Mouse (Mus musculus) adrenal gland, postnatal 4 days (tissue): Measurements from ENCODE around the gene Fam222b. TPM values are rescaled to one million over a fixed set of nuclear protein-coding genes. Genes with fewer than 3 reads are reported as not detected.

ENCODE experiments used
- DNase-seq, 2 experiments: peaks; one replicate each; pipeline ENCODE4 v3.0.0; 2021 to 2022; ENCODE audit warnings: low spot score in 2 of 2, mixed read lengths in 2 of 2
- total RNA-seq, 2 experiments: library from RNA; stranded (reverse); gene quantifications; 2 replicates each; pipeline ENCODE4 v1.2.3; 2021

Gene Fam222b
- total RNA-seq, 2 experiments from 2014 or later, result 20.3 to 22.1 TPM

DNA sequence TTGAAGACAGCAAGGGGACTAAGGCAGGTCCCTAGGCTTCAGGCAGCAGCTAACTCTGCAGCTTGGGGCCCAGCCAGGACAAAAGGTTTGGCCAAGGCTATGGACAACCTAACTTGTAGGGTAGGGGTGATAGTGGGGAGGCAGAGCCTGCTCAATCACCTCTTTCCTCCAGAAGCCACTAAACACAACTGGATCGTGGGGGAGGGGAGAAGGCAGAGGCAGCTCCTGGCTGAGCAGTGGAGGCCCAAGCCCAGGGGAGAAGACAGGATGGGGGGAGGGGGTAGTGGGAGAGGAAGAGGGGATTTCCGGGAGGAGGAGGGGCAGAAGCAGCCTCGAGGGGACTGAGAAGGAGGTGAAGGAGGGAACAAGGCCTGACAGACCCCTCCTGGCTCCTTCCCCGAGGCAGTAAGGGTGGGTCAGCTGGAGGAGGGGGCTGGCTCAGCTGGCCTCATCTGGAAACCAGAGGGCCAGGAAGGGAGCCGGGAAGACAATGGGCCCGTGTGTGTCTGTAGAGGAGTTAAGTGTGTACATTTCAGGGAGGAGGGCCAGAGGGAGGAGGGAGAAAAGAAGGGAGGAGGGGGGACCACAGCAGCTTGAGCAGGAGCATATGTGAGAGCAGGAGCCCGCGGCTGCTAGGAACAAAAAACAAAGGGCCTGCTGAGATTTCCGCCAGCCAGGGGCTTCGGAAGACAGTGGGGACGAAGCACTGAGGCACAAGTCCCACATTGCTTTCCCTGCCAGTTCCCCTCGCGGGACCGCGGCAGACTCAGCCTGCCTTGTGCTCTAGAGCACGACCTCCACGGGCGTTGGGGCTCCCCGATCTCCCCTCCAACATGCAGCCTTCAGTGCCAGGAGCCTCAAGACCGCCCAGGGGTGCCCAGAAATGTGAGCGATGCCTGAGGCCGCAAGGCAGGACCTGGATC is 69.5 kb downstream of the Fam222b start:
- no peak for DNase-seq

DNA sequence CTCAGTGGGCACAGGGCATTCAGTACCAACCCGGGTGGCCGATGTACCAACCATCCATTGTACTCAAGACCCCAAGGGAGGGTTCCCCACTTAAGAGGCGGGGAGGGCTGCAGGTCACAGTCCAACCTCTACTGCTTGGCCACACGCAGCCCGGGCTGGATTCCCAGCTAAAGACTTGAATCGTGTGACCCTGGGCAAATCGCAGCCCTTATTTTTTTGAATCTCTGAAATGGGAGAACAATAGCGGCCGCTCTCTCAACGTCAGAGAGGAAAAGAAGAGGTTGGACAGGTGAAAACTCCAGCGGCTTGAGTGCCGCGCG is 70.1 kb downstream of the Fam222b start:
- DNase-seq, result no peak

DNA sequence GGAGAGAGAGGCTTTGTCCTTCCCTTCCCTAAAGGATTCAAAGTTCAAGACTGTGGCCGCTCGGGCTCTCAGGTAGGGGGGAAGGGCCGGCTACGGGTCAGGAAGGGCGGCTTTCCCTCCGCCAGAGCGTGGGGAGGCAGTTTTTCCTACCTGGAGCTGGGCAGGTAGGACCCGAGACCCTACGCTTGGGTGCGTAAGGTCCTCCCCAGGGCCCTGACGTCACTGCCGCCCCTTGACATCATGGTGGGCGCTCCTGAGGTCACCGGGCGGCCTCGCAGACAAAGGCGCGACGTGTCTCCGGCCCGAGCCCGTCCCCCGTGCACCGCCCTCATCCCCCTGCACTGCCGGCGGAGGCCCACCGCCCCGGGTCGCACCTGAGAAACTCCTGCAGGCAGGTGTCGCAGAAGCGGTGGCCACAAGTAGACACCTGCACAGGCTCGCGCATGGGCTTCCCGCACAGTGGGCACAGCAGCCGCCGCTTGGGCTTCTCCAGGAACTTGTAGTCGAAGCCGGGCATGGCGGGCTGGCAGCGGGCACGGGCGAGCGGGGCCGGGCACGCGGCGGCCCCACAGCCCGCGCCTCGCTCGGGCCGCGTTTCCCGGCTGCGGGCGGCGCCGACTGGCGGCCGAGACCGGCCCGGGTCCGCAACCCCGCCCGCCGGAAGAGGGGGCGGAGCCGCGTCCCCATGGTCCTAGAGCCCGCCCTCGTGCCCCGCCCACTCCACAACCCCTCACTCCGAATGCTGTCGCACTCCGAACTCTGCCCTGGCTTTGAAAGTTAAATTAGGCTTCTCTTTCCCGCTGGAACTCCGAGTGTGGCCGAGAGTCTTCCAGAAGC is 70.7 kb downstream of the Fam222b start, which contains the start of gene Traf4:
Gene Traf4 (minus strand): TSS at position 666 of the 837 bp plus-strand sequence.
- peak; percentile 54 to 62 for DNase-seq

DNA sequence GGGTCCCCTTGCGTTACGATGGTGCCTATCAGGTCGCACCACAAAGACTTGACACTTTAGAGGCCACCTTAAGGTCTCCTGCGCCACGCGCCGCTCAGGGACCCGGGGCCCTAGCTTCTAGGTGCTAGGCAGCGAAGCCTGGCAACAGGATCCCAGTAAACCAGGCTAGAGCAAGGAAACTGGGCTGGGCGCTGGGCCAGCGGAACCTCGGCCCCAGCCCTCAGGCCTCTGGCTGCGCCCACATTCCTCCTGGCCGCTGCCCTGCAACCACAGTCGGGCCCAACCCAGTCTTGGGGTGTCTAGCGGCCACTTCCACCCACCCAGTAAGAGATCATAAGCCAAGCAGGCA is 71.3 kb downstream of the Fam222b start:
- no peak for DNase-seq

DNA sequence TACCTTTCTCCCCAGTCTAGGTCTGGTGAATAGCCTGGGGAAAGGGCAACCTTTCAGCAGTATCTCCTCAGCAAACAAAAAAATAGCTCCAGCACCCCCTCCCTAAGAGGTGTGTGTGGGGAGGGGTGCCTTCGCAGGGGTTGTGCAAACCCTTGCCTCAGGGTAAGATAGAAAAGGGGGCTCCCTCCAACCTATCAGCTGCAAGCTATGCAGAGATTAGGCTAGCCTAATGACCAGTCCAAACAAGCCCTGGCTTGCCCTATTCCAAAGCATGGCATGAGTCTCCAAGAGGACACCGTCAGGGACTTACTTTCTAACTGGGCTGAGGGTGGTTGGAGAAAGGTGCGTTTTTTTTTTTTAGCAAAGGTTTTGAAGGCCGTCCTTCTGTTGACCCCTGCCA is 71.7 kb downstream of the Fam222b start:
- no peak for DNase-seq

DNA sequence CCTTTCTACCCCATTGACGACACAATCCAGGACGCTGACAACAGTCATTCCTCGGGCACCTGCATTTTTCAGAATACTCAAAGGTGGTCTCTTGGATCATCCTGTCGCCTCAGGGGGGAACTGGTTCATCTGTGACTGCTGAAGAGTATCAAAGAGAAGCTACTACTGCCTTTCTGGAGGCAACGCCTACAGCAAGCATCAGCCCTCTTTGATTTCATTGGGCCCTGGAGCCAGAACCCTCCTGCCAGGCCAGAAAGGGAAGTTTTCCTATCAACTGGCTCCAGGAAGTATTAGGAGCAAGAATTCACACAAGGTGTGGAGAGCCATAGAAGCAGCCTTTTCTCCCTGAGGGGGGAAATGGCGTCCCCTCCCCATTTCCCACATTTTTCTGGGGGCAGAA is 72.2 kb downstream of the Fam222b start:
- no peak for DNase-seq

DNA sequence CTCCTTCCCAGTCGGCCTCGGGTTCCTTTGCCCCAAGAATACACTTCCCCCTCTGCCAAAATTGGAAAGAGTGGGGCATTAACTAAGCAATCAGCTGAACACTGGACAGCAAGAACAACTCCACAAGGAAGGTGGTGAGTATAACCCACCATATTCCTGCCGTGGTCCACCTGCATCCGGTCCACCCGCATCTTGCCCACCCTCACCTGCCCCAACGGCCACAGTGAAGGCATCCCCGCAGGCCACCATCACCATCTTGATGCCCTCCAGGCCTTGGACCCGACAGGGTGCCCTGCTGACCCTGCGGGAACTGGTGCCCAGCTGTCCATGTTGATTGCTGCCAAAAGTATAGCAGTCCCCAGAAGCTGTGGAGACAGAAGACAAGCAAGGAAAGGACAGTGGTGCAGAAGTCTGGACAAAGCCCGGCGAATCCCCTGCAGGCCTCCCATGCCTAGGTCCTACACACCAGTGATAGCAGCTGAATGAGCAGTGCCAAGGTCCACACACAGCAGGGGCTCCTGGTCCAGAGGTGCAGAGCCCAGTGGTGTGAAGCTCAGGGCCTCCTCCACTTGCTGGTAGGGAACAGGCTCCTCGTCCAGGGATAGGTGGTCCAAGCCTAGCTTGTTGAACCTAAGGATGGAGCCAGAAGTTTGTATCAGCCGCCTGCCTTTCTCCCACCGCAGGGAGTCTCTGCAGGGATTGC is 72.9 kb downstream of the Fam222b start:
- no peak for DNase-seq

DNA sequence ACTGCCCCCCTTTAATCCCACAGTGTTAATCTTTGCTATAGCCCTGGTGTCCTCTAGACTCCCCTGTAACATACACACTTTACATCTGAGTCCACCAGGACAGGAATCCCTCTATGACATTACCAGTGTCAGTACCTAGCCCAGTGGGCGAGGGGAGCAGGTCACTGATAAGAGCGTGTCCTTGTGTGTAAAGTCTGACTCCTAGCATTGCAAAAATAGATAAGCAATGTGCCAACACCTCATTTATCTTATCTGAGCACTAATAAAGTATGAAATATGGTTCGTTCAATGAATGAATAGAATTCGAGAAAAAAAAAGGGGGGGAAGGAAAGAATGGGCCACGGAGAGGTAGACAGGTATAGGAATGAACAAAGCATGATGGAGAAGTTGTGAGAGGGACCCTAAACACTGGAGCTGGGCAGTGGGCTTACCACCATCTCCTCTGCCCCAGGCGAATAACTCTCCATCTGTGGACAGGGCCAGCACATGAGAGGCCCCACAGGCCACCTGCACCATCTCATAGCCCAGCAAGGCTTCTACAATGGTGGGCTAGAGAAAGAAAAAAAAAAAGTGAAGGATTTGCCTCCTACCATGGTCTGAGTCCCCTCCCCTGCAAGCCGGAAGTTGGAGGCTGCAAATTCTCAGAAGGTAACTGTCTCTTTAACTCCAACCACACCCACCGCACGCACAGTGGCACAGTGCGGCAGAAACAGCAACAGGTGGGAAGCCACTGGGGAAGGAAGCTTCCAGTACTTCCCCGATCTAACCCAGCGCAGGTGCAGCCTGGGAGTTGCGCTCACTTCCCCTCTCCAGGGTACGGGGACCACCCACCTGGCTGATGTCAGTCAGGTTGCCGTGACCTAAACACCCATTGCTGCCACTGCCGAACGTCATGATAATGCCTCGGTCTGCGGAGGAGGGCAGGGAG is 74.3 kb downstream of the Fam222b start:
- no peak for DNase-seq

DNA sequence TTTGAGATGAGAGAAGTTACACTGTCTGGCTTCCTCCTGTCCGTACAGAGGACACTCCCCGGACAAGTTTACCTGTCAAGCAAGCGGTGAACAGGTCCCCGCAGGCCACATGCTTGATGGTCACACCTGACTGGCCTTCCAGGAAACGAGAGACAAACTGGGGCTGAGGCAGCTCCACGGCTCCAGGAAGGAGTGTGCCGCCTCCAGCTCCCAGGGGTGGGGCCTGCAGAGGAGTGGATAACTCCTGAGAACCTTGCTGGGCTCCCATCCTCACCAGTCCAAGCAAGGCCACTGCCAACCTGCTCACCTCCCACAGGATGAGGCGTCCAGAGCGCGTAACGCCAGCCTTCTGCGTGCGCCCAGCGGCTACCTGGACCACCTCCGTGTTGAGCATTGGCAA is 75.8 kb downstream of the Fam222b start:
- no peak for DNase-seq

DNA sequence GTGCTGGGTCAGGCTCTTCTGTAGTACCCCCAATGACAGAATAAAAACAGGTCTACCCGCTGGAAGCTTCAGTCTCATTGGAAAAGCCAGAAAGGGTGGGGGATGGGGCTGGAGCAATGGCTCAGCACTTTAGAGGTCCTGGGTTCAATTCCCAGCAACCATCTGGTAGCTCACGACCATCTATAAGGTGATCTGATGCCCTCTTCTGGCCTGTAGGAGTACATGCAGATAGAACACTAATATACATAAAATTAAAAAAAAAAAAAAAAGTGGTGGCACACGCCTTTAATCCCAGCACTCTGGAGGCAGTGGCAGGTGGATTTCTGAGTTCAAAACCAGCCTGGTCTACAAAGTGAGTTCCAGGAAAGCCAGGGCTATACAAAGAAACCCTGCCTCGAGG is 76.9 kb downstream of the Fam222b start:
- DNase-seq, result no peak

DNA sequence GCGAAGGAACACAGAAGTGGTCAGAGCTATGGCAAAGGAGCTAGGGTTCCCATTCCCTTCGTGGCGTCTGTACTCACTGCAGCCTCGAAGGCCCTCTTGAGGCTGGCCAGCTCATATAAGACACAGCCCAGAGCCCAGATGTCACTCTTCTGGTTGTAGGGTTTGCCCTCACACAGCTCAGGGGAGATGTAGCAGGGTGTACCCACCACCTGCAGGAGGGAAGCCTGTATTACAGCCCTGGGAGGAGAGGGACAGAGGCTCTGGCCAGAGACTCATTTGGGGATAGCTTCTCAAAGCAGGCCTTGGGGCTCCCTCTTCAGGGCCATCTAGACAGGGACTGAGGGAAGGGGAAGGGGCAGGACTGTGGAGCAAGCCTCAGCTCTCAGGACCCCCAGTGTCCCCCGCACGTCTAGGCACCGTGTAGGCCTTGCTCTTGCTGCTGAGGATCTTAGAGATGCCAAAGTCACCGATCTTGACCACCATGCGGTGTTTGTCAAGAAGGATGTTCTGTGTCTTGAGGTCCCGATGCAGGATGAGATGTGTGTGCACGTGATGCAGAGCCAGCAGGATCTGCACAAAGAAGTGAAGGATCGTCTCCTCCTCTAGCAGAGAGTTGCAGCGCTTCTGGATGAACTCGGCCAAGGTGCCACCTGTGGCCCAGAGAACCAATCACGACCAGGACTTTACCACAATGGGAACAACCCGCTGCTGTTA is 77.7 kb downstream of the Fam222b start:
- DNase-seq, result no peak

DNA sequence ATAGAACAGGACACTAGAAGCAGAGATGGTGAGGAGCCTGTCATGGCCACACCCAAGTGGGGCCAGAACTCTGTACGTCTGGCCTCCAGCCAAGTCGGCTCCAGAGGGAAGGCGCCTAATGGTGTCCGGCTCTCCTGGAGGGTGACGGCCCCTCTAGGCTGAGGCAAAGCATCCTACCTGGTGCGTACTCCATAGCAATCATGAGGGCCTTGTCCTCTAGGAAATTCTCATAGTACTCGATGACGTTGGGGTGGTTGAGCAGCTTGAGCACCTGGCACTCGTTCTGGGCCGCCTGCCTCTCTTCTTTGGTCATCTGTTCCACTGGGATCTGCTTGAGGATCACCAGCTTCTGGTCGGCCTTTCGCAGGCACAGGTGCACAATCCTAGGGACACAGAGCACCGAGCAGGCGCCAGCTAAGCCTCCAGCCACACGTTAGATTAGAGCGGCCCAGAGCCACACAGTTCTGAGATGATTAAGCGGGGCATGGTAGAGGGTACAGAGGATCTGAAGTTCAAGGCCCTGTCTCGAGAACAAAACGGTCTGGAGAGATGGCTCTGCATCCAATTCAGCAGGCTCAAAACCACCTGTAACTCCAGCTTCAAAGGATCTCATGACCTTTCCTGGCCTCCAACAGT is 78.4 kb downstream of the Fam222b start:
- DNase-seq, result no peak

DNA sequence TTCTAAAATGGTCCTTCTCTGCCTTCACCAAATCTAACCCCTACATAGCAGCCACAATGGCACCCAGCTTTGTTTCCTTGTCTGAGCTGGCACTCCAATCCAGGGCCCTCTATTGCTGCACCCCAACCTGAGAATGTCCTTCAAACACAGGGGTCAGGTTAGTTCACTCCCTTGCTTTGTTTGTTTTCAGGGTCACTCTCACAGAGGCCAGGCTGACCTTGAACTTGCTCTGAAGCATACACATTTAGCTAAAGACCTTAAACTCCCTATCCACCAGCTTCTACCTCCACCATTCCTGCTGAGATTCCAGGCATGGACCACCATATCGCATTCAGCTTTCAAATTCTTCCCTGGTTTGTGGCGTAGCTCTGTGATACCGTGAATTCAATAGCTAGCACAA is 80.0 kb downstream of the Fam222b start:
- no peak for DNase-seq

DNA sequence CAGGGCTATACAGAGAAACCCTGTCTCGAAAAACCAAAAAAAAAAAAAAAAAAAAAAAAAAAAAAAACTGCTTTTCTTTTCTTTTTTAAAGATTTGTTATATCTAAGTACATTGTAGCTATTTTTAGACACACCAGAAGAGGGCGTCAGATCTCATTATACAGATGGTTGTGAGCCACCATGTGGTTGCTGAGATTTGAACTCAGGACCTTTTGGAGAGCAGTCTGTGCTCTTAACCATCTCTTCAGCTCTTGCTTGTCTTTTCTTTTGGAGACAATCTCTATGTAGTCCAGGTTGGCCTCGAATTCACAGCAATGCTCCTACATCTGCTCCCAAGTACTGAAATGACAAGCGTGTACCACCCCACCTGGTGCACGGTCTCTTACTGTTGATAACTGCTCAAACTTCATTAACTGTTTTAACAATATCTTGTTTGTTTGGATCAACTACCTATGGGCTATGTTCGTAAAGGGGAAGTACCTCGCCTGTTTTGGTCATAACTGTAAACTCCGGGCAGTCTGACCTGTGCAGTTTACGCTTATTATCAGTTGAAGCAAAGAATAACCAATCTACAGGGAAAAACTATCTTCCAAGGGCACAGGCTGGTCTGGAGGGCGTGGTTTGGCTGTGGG is 81.4 kb downstream of the Fam222b start:
- DNase-seq, result no peak

DNA sequence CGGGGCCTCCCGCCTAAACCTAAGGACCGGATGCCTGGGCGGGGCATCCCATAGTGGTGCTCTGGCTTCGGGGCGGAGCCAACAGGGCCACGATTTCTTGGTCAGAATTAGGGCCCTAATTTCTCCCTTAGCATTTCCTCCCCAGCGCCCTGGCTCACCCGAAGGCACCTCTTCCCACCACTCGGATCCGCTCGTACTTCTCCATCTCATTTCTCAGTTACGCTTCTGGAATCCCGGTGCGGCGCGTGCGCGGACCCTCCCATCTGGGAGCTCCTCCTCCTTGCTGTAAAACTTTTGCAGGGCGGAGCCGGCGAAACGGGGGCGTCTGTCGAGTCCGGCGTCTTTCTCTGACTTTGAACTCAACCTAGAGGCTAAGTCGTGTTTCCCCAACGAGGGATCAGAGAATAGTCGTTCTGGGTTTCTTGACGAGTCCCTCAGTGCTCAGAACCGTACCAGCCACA is 82.0 kb downstream of the Fam222b start, which contains the start of the genes Nek8 and Tlcd1:
Gene Nek8 (minus strand): TSS at position 274 of the 461 bp plus-strand sequence.
Gene Tlcd1 (plus strand): TSS at position 310 of the 461 bp plus-strand sequence.
- DNase-seq, result peak; percentile 76 to 84

DNA sequence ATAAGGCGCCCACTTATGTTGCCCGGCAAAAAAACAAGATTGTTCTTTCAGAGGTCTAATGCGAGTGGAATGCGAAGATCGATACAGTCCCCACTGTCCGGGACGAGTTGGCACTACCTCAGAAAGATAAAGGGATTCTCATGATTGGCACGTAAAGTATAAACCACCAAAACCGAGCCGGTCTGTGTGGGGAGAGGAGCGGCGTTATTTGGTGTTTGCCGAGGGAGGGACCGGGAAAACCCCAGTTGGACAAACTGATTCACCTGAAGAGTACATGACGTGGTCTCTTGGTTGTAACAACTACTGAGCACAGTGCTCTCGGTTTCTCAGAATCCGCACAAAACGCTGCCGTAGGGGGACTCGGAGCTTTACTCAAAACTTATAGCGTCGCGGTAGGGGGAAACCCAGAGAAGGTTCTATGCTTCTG is 82.5 kb downstream of the Fam222b start:
- DNase-seq, result no peak

DNA sequence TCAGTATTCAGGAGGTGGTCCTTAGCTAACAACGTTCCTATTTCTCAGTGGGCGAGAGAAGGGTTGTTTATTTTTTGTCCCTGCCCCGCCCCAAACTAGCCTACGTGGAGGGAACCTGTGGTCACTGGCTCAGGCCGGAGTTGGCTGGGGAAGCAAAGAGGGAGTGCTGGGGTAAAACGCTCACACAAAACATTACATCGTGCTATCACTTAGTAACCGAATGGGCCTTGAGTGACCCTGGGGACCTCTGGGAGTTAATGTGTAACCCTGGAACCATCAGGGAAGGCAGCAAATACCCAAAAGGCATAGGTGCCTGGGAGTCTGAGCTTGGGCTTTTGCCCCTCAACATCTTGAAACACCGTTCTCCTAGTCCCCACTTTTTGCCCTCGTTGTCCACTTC is 83.0 kb downstream of the Fam222b start:
- DNase-seq, result no peak
